In genomic region chr17:83969407-83969826, GRCm38 (mm10) we compare ENCODE assay signal across 9 mouse cellular contexts.
DNase-seq lines count a peak whose midpoint lies in the region; TF ChIP-seq lines count a peak whose summit lies in the region.
"Had no signal": no experiment of that assay in that cellular context is flagged by ENCODE, and none has a peak within 500 bp of the region (broad histone marks: within the 10 kb centered on the region; RNA-seq: fewer than 3 reads in every experiment).

No protein-coding gene starts in this region.

- peak; percentile 24 for DNase-seq in liver, adult 2 months (ENCODE audit: extremely low read depth, low read depth, low spot score)
- no peak for DNase-seq in liver
- peak; percentile 68 to 79 for DNase-seq in cerebellum, postnatal 36 days
- no peak for DNase-seq in limb, embryonic 10.5 days (ENCODE audit: low spot score)
- no peak for DNase-seq in left cerebral cortex, adult 2 months (ENCODE audit: extremely low spot score in 1 of 2, low spot score in 2 of 2)
- DNase-seq in left cerebral cortex, postnatal 4 days: no peak
- DNase-seq: right cerebral cortex, adult 18-20 months had no signal

- 66% methylated on average over 7 of the region's 7 CpGs for WGBS in liver, adult 2 months
- whole genome bisulfite sequencing in limb, embryonic 10.5 days: 40% methylated on average over 7 of the region's 7 CpGs
- 21% methylated on average over 7 of the region's 7 CpGs for WGBS in small intestine, adult 2 months

- H3K27ac ChIP-seq in liver, adult 2 months (replicated peaks; ENCODE audit: insufficient read depth, low read depth, low read length): peak overlapping the region; percentile 83
- H3K27ac ChIP-seq in limb, embryonic 10.5 days: peak overlapping the region; percentile 89
- H3K27ac ChIP-seq in small intestine, adult 2 months (ENCODE audit: insufficient read depth, low read depth, low read length): peak overlapping the region; percentile 72
- H3K27ac ChIP-seq in left cerebral cortex, adult 2 months: no peak overlapping the region
- H3K27ac ChIP-seq: hindbrain, embryonic 15.5 days had no signal

- TF ChIP-seq POLR2A in liver, adult 2 months (IDR thresholded peaks at IDR 0.05; ENCODE audit: extremely low read depth, insufficient read depth, low read length): no peak
- TF ChIP-seq POLR2A in small intestine, adult 2 months (IDR thresholded peaks at IDR 0.05; ENCODE audit: low read depth, low read length): no peak

- no peak overlapping the region; the same call in 1 of the 2 replicates for H3K9ac ChIP-seq in liver, adult 2 months (ENCODE audit: low read depth, low read length)
- H3K9ac ChIP-seq: hindbrain, embryonic 15.5 days had no signal

- TF ChIP-seq CTCF in liver, adult 2 months (IDR thresholded peaks at IDR 0.05; ENCODE audit: low read depth, low read length): no peak
- no peak for TF ChIP-seq CTCF in small intestine, adult 2 months (IDR thresholded peaks at IDR 0.05; ENCODE audit: extremely low read depth, insufficient read length, insufficient replicate concordance, low read depth, low read length)
- no peak for TF ChIP-seq CTCF in left cerebral cortex, adult 2 months (IDR thresholded peaks at IDR 0.05)

- peaks cover 4% of the 10 kb centered on the region; the same call in 1 of the 2 replicates for H3K4me1 ChIP-seq in liver, adult 2 months (ENCODE audit: control insufficient read depth, insufficient read depth, low read length)
- peaks cover 64% of the 10 kb centered on the region for H3K4me1 ChIP-seq in limb, embryonic 10.5 days
- peaks cover 16% of the 10 kb centered on the region for H3K4me1 ChIP-seq in small intestine, adult 2 months (ENCODE audit: control insufficient read depth, insufficient read depth, insufficient read length, low read length)
- H3K4me1 ChIP-seq: hindbrain, embryonic 15.5 days had no signal

- H3K9me3 ChIP-seq in limb, embryonic 10.5 days (replicated peaks): 0 out of 2 replicates have a peak, but pooled peaks cover 3% of the 10 kb centered on the region
- H3K9me3 ChIP-seq: hindbrain, embryonic 15.5 days had no signal

- no peaks in the 10 kb centered on the region for H3K79me2 ChIP-seq in liver, adult 2 months (ENCODE audit: control insufficient read depth, insufficient read depth, low read length)

- intact Hi-C loops in left cerebral cortex, adult 2 months (cut with DNase I): no loop called here
- intact Hi-C loops in left cerebral cortex, postnatal 4 days (cut with DNase I): no loop called here

- no peak overlapping the region for H3K4me3 ChIP-seq in liver, adult 2 months (ENCODE audit: insufficient read depth, low read depth, low read length)
- H3K4me3 ChIP-seq in limb, embryonic 10.5 days: no peak overlapping the region
- no peak overlapping the region for H3K4me3 ChIP-seq in small intestine, adult 2 months (ENCODE audit: low read depth, low read length)
- H3K4me3 ChIP-seq in left cerebral cortex, adult 2 months: no peak overlapping the region
- H3K4me3 ChIP-seq: hindbrain, embryonic 15.5 days had no signal

- no peaks in the 10 kb centered on the region for H3K36me3 ChIP-seq in liver, adult 2 months (ENCODE audit: control insufficient read depth, insufficient read depth, low read length)
- H3K36me3 ChIP-seq in limb, embryonic 10.5 days: no peaks in the 10 kb centered on the region
- no peaks in the 10 kb centered on the region for H3K36me3 ChIP-seq in small intestine, adult 2 months (ENCODE audit: control insufficient read depth, insufficient read depth, low read length)
- H3K36me3 ChIP-seq: hindbrain, embryonic 15.5 days had no signal

- H3K27me3 ChIP-seq in liver, adult 2 months (ENCODE audit: control insufficient read depth, insufficient read depth, low read length): no peaks in the 10 kb centered on the region
- H3K27me3 ChIP-seq in limb, embryonic 10.5 days (ENCODE audit: low read depth, poor library complexity, severe bottlenecking): no peaks in the 10 kb centered on the region
- no peaks in the 10 kb centered on the region for H3K27me3 ChIP-seq in small intestine, adult 2 months (ENCODE audit: control insufficient read depth, insufficient read depth, low read length)
- H3K27me3 ChIP-seq: hindbrain, embryonic 15.5 days had no signal

Comparison
In these comparisons a context has a peak if more than half of its experiments do, and no peak if none do; other contexts are left out.
1. DNase-seq: peak in liver, adult 2 months (single experiment) and cerebellum, postnatal 36 days (2 of 2); none in liver (single experiment), limb, embryonic 10.5 days (single experiment), left cerebral cortex, adult 2 months (0 of 2) and left cerebral cortex, postnatal 4 days (single experiment).